Mouse (Mus musculus) heart, adult 2 months (tissue): ENCODE data around the gene Zfp580.

ENCODE experiments used
- CTCF ChIP-seq: fragments of 200-600 bp; IDR thresholded peaks from 2 replicates; pipeline ENCODE4 v1.8.1; 2022; ENCODE audit warnings: antibody characterized with exemption, mild to moderate bottlenecking, moderate library complexity
- EP300 ChIP-seq: fragments of 200-500 bp; IDR thresholded peaks from 2 replicates; pipeline ENCODE4 v1.6.1; 2011; ENCODE audit warnings: low read depth, low read length, control low read depth; ENCODE audit not compliant: insufficient read depth
- POLR2A ChIP-seq: fragments of 200-500 bp; IDR thresholded peaks from 2 replicates; pipeline ENCODE4 v1.6.1; 2011; ENCODE audit warnings: mild to moderate bottlenecking, low read depth, low read length, control low read depth; ENCODE audit not compliant: insufficient read depth

DNA sequence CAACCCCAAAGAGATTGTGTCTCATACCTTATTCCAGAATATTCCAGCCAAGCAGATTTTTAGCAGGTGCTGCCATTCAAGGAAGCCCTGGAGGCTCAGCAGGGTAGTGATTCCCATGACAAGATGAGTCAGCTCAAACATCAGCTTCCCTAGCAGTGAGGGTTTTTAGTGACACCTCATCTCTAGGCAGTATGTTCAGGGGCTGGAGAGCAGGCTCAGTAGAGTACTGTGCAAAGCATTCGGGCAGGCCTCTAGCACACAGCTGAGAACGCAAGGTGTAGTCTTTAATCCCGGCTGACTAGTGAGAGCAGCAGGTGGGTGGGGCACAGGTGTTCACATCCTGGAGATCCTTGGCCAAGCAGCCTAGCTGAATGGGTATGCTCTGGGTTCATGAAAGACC, 48.5 kb downstream of the Zfp580 start:
- no peak for TF ChIP-seq POLR2A
- no peak for TF ChIP-seq CTCF
- no peak for TF ChIP-seq EP300
